Mouse (Mus musculus): ENCODE data around the gene Aoc3. TPM values are rescaled to one million over a fixed set of nuclear protein-coding genes. Genes with fewer than 3 reads are reported as not detected.
"Not testable (repeated sequence)": the region's sequence is repeated elsewhere in the genome, so short reads cannot be mapped to it uniquely, and the experiment has no call there.

Aoc3 gene
- polyA plus RNA-seq, 1 experiment from 2014 or later: 0.10 TPM

DNA sequence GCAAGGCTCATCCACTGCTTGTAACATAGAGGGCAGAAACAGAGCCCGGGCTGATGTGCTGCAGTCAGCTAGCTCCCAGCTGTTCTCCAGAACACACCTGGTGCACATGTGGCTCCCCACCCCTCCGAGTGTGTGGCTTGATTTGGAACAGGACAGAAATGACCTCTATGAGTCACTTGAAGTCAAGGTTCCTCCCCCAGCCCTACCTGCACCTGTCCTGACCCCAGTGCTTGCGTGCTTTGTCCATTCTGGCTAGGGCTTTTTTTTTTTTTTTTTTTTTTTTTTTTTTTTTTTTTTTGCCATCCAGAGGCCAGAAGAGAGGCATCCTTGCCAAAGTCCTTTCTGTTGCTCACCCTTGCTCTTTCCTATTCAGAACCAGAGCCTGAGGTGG is 21.3 kb downstream of the Aoc3 start:
- ATAC-seq (ENCODE audit: insufficient number of reproducible peaks, insufficient read depth, low FRiP score, low TSS enrichment, low read depth): no peak
- WGBS: 60% methylated on average over 3 of the region's 3 CpGs
- Histone ChIP-seq H3K4me1 (0 out of 2 replicates have a peak, but pooled peaks cover 4% of the 10 kb centered on the region), H3K36me3 (no peaks in the 10 kb centered on the region), H3K4me2 (no peak overlapping the region), H3K9ac (no peak overlapping the region), H3K4me3 (no peak overlapping the region), H3K27me3 (no peaks in the 10 kb centered on the region), H3K9me3 (0 out of 2 replicates have a peak, but pooled peaks cover 2% of the 10 kb centered on the region), H3K27ac (no peak overlapping the region)

DNA sequence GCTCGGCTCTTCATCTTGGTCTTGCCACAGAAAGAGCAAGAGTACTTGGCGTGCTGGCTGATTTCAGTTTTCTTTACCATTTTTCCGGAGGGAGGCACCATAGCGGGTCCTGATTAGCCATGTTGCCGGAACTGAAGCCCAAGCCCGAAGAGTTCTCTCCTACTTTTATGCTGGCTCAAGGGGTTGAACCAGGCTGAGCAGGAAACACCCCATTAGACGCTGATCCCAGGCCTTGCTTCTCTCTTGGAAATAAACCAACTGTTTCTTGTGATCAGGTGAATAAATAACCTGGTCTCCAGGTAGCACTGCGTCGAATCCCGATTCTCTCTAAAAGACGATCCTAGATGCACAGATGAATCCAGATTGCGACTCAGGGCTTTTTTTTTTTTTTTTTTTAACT is 23.0 kb downstream of the Aoc3 start:
- no peak overlapping the region for H3K4me2 ChIP-seq
- no peak for ATAC-seq (ENCODE audit: insufficient number of reproducible peaks, insufficient read depth, low FRiP score, low TSS enrichment, low read depth)
- no peaks in the 10 kb centered on the region for H3K27me3 ChIP-seq
- no peaks in the 10 kb centered on the region for H3K36me3 ChIP-seq
- 0 out of 2 replicates have a peak, but pooled peaks cover 2% of the 10 kb centered on the region for H3K9me3 ChIP-seq
- H3K27ac ChIP-seq: no peak overlapping the region
- no peak overlapping the region for H3K4me3 ChIP-seq
- 0 out of 2 replicates have a peak, but pooled peaks cover 4% of the 10 kb centered on the region for H3K4me1 ChIP-seq
- no peak overlapping the region for H3K9ac ChIP-seq
- 88% methylated on average over 12 of the region's 12 CpGs for WGBS

DNA sequence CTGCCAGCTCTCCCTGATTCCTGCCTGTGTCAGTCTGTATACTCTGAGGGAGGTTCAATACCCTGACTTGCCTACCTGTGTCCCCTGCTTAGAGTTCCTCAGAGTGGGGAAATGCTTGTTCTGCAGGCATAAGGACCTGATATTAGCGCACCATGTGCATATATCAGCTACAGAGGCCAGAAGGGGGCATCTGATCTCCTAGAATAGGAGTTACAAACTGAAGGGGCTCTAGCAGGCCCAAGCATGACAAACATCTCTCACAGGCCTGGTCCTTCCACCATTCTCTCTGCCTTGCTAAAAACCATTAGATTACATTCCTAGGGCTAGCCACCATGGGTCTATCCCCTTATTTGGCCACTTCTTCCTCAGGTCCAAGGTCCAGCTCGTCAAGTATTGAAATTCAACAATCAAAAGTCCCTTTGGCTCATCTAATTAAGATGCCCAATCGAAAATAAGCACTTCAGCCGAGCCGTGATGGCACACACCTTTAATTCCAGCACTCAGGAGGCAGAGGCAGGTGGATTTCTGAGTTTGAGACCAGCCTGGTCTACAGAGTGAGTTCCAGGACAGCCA is 24.1 kb downstream of the Aoc3 start:
- Histone ChIP-seq H3K4me3 (no peak overlapping the region), H3K9me3 (0 out of 2 replicates have a peak, but pooled peaks cover 2% of the 10 kb centered on the region), H3K4me1 (no peaks in the 10 kb centered on the region), H3K4me2 (no peak overlapping the region), H3K27ac (no peak overlapping the region), H3K36me3 (no peaks in the 10 kb centered on the region), H3K27me3 (no peaks in the 10 kb centered on the region), H3K9ac (no peak overlapping the region)
- ATAC-seq (ENCODE audit: insufficient number of reproducible peaks, insufficient read depth, low FRiP score, low TSS enrichment, low read depth): no peak
- WGBS: 83% methylated on average over 5 of the region's 5 CpGs

DNA sequence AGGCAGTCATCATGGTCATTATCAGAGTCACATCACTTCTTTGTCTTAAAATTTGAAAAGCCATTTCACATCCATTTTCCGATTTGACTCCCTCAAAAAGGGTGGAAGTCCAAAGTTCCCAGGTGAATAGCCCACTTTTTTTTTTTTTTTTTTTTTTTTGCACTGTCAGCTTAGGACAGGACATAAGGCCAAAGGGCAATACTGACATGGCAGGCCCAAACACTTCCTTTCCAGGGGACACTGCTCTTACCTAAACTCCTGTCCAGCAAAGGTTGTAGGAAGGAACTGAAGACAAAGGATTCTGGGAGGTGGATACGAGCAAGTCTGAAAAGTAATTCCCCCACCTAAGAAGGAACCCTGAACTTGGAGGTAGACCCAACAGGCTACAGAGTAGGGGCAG is 25.5 kb downstream of the Aoc3 start:
- no peak for ATAC-seq (ENCODE audit: insufficient number of reproducible peaks, insufficient read depth, low FRiP score, low TSS enrichment, low read depth)
- Histone ChIP-seq H3K4me3 (no peak overlapping the region), H3K9me3 (no peaks in the 10 kb centered on the region), H3K27ac (no peak overlapping the region), H3K27me3 (no peaks in the 10 kb centered on the region), H3K9ac (no peak overlapping the region), H3K4me1 (no peaks in the 10 kb centered on the region), H3K36me3 (no peaks in the 10 kb centered on the region), H3K4me2 (no peak overlapping the region)
- WGBS: 95% methylated on average over 2 of the region's 2 CpGs

DNA sequence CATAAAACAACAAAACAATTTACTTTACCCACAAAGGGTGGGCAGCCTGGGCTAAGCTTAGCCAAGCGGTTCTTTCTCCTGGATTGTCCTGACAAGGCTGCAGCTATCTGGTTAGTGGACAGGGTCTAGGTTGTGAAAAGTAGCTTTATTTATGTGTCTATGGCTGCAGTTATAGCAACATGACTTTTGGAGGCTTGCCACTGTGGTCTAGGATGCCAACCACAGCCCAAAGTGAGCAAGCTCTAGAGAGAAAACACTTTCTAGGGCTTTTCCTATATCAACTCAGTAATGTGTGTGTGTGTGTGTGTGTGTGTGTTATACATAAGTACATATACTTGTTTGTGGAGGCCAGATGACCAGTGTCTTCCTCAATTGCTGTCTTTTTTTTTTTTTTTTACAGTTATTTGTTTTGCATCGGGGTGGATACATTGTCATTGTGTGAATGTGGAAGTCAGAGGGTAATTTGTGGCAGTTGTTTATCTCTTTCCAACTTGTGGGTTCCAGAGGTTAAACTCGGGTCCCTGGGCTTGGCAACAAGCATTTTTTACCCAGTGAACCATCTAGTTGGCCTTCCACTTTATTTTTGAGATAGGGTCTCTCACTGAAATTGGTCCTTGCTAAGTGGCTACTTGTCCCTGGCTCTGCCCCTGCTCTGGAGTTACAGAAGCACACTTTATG is 27.2 kb downstream of the Aoc3 start:
- no peak overlapping the region for H3K4me2 ChIP-seq
- no peaks in the 10 kb centered on the region for H3K36me3 ChIP-seq
- H3K4me1 ChIP-seq: no peaks in the 10 kb centered on the region
- no peak overlapping the region for H3K4me3 ChIP-seq
- no peak for ATAC-seq (ENCODE audit: insufficient number of reproducible peaks, insufficient read depth, low FRiP score, low TSS enrichment, low read depth)
- no peaks in the 10 kb centered on the region for H3K9me3 ChIP-seq
- H3K9ac ChIP-seq: no peak overlapping the region
- 77% methylated on average over 3 of the region's 3 CpGs for WGBS
- H3K27me3 ChIP-seq: no peaks in the 10 kb centered on the region
- H3K27ac ChIP-seq: no peak overlapping the region

DNA sequence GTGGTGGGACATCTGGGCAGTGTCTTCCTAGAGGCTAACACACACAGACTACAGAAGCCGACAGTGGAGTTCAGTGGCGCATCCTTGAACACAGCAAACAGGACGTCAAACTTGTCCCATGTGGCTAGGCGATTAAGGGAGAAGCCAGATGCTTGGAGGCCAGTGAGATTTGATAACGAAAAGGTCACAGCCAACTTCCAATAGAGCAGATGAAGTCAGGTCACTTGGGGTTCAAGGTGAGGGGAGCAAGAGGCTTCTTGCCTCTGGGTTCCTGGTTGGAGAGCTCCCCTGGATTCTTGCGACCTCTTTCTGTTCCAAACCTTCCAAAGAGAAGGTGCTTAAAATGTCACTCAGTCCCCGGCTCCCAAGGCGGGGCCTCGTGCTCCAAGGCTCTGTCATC is 29.4 kb downstream of the Aoc3 start:
- no peak overlapping the region for H3K27ac ChIP-seq
- no peak for ATAC-seq (ENCODE audit: insufficient number of reproducible peaks, insufficient read depth, low FRiP score, low TSS enrichment, low read depth)
- H3K36me3 ChIP-seq: no peaks in the 10 kb centered on the region
- H3K27me3 ChIP-seq: no peaks in the 10 kb centered on the region
- no peak overlapping the region for H3K4me3 ChIP-seq
- H3K9ac ChIP-seq: no peak overlapping the region
- no peaks in the 10 kb centered on the region for H3K9me3 ChIP-seq
- H3K4me1 ChIP-seq: no peaks in the 10 kb centered on the region
- 67% methylated on average over 9 of the region's 9 CpGs for WGBS
- no peak overlapping the region for H3K4me2 ChIP-seq

DNA sequence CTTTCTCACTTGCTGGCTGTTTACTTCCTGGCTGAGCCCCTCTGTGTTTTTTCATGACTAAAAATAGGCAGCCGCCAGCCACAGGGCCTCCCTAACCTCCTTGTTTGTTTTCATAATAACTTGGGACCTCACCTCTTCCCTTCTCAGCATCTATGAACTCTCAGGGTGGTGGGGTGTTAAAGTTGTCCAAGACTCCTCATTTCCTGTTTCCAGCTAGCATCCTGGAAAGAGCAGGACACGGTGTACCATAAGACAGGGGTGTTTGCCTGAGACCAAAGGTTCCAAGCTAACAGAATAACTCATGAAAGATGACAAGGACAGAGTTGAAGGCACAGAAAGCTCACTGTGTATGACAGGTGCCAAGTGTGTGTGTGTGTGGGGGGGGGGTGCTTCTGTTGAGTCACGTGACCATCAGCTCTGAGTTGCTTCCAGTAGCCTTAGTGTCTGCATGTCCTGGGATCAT is 30.3 kb downstream of the Aoc3 start:
- H3K4me3 ChIP-seq: no peak overlapping the region
- no peak overlapping the region for H3K4me2 ChIP-seq
- WGBS: 65% methylated on average over 3 of the region's 3 CpGs
- H3K9me3 ChIP-seq: no peaks in the 10 kb centered on the region
- no peak for ATAC-seq (ENCODE audit: insufficient number of reproducible peaks, insufficient read depth, low FRiP score, low TSS enrichment, low read depth)
- H3K36me3 ChIP-seq: no peaks in the 10 kb centered on the region
- no peaks in the 10 kb centered on the region for H3K4me1 ChIP-seq
- H3K27me3 ChIP-seq: no peaks in the 10 kb centered on the region
- H3K9ac ChIP-seq: no peak overlapping the region
- no peak overlapping the region for H3K27ac ChIP-seq

DNA sequence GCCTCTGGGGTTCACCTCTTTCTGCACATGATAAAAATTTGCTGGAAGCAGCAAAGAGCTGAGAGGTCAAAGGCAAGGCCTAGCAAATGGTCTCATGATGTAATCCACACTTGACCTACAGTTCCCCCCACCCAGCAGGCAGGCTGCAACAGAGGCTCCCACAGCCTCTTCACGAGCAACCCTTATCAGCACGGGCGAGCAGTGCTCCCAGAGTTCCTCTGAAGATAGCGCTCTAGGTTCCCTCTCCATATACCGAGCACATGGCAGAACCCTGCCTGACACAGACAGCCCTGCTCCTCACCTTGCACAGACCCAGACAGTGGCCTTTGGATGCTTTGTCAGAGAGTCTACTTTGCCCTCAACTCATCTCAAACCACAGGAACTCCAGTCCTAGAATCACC is 34.1 kb downstream of the Aoc3 start:
- Histone ChIP-seq H3K4me3 (no peak overlapping the region), H3K9ac (no peak overlapping the region), H3K27me3 (no peaks in the 10 kb centered on the region), H3K4me1 (no peaks in the 10 kb centered on the region), H3K27ac (no peak overlapping the region), H3K4me2 (no peak overlapping the region), H3K36me3 (no peaks in the 10 kb centered on the region), H3K9me3 (no peaks in the 10 kb centered on the region)
- ATAC-seq (ENCODE audit: insufficient number of reproducible peaks, insufficient read depth, low FRiP score, low TSS enrichment, low read depth): no peak
- 86% methylated on average over 5 of the region's 5 CpGs for WGBS

DNA sequence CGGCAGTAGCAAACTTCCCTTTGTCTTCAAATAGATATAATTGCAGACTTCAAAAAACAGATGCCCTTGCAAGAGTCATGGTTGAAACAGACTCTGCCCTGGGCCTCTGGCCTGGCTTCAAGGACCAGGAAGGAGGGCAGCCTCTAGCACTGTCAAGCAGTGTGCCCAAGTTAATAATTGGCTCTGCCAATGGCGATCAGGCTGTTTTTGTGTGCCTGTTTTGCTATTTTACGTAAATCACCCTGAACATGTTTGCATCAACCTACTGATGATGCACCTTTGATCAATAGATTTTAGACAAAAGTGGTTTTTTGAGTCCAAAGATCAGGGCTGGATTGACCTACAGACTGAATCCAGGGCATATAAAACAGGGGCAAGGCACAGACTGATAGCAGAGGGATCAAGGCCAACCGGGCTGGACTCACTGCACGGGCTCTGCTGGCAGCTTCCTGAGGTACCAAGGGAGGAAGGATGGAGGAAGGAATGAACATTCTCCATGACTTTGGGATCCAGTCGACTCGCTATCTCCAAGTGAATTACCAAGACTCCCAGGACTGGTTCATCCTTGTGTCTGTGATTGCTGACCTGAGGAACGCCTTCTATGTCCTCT is 37.0 kb downstream of the Aoc3 start, which contains the start of gene G6pc:
Gene G6pc, plus strand, starts transcription at position 236 of the 610 bp plus-strand sequence.
- Histone ChIP-seq H3K9me3 (no peaks in the 10 kb centered on the region), H3K36me3 (no peaks in the 10 kb centered on the region), H3K4me2 (no peak within 1 kb of the TSS), H3K9ac (no peak within 1 kb of the TSS), H3K4me3 (no peak within 1 kb of the TSS), H3K27me3 (no peaks in the 10 kb centered on the region), H3K27ac (no peak within 1 kb of the TSS), H3K4me1 (no peaks in the 10 kb centered on the region)
- WGBS: 89% methylated on average over 8 of the region's 8 CpGs
- ATAC-seq (ENCODE audit: insufficient number of reproducible peaks, insufficient read depth, low FRiP score, low TSS enrichment, low read depth): no peak

DNA sequence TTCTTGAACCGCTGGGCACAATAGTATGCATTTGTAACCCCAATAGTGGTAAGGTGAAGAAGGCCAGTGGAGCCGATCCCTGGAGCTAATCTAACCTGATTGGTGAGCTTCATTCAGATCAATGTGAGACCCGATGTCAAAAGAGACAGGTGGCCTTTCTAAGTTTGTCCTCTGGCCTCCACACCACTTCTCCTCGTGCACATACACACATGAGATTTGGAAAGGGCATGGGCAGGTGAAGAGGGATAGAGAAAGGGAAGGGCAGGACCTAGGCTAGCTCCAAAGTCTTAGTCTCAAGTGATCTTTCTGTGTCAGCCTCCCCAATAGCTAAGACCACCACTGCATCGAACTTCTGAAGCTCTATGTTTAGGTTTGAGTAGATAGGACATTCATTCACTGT is 39.7 kb downstream of the Aoc3 start:
- H3K4me3 ChIP-seq: no peak overlapping the region
- 81% methylated on average over 5 of the region's 5 CpGs for WGBS
- H3K9ac ChIP-seq: no peak overlapping the region
- H3K4me2 ChIP-seq: no peak overlapping the region
- H3K36me3 ChIP-seq: no peaks in the 10 kb centered on the region
- H3K27ac ChIP-seq: no peak overlapping the region
- H3K27me3 ChIP-seq: no peaks in the 10 kb centered on the region
- no peak for ATAC-seq (ENCODE audit: insufficient number of reproducible peaks, insufficient read depth, low FRiP score, low TSS enrichment, low read depth)
- H3K9me3 ChIP-seq: no peaks in the 10 kb centered on the region
- H3K4me1 ChIP-seq: no peaks in the 10 kb centered on the region

DNA sequence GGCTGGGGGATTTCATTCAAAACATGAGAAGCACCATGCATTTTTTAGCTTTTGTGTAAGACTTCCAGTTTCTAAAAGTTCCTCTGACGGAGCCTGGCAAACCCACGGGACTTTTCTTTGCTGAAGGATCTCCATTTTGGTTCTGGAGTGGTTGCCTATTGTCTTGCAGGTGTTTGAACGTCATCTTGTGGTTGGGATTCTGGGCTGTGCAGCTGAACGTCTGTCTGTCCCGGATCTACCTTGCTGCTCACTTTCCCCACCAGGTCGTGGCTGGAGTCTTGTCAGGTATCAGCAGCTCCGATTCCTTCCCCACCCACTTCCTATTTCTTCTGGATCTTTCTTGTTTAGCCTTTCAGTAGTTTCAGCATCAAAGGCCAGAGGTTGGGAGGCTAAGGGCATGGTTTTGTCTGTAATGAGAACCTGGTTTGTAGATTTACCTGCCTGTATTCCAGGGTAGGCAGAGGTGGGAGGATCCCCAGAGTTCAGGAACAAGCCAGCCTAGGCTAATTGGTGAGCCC is 44.1 kb downstream of the Aoc3 start:
- no peak for ATAC-seq (ENCODE audit: insufficient number of reproducible peaks, insufficient read depth, low FRiP score, low TSS enrichment, low read depth)
- no peak overlapping the region for H3K4me2 ChIP-seq
- no peak overlapping the region for H3K27ac ChIP-seq
- H3K27me3 ChIP-seq: no peaks in the 10 kb centered on the region
- no peak overlapping the region for H3K4me3 ChIP-seq
- no peaks in the 10 kb centered on the region for H3K36me3 ChIP-seq
- WGBS: 69% methylated on average over 7 of the region's 7 CpGs
- H3K9ac ChIP-seq: no peak overlapping the region
- H3K9me3 ChIP-seq: no peaks in the 10 kb centered on the region
- no peaks in the 10 kb centered on the region for H3K4me1 ChIP-seq

DNA sequence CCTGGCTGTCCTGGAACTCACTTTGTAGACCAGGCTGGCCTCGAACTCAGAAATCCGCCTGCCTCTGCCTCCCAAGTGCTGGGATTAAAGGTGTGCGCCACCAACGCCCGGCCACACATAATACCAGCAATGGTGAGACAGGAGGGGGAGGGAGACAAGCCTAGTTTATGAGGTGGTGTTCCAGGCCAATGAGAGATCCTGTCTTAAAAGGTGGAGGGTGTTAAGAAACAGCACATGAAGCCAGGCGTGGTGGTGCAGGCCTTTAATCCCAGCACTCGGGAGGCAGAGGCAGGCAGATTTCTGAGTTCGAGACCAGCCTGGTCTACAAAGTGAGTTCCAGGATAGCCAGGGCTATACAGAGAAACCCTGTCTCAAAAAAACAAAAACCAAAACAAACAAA is 47.8 kb downstream of the Aoc3 start:
- WGBS: 97% methylated on average over 8 of the region's 8 CpGs
- not testable (repeated sequence) for H3K27ac ChIP-seq; ATAC-seq (ENCODE audit: insufficient number of reproducible peaks, insufficient read depth, low FRiP score, low TSS enrichment, low read depth); H3K27me3 ChIP-seq; H3K4me2 ChIP-seq; H3K4me1 ChIP-seq; H3K9me3 ChIP-seq; H3K4me3 ChIP-seq; H3K9ac ChIP-seq; H3K36me3 ChIP-seq
